Mouse (Mus musculus): ENCODE measurements around the gene Olfr773. TPM values are rescaled to one million over a fixed set of nuclear protein-coding genes. Genes with fewer than 3 reads are reported as not detected.
"Not testable (repeated sequence)": the region's sequence is repeated elsewhere in the genome, so short reads cannot be mapped to it uniquely, and the experiment has no call there.

The Olfr773 gene
- polyA plus RNA-seq (2014; fragmentation: Nextera tagmentation; extraction: Ambion mirVana): not detected in 2 replicates

- not testable (repeated sequence) for H3K36me3 ChIP-seq (ENCODE audit: control insufficient read depth, insufficient read depth, low read length); H3K9ac ChIP-seq (replicated peaks; ENCODE audit: low read length); H3K4me2 ChIP-seq (ENCODE audit: low read length); H3K27ac ChIP-seq (replicated peaks; ENCODE audit: low read depth, low read length); H3K4me3 ChIP-seq (replicated peaks; ENCODE audit: low read depth, low read length); DNase-seq; ATAC-seq (ENCODE audit: low FRiP score, low TSS enrichment); H3K9me3 ChIP-seq (ENCODE audit: control insufficient read depth, low read length); H3K4me1 ChIP-seq (ENCODE audit: control insufficient read depth, insufficient read depth, low read length); H3K27me3 ChIP-seq (ENCODE audit: control insufficient read depth, insufficient read depth, low read length)
Measured at GRCm38 (mm10) chr10:129187319-129187718, at the start of gene Olfr773. Gene Olfr773 (minus strand): TSS chr10:129187419.

GRCm38 (mm10) chr10:129235904-129236303 lies 48.7 kb upstream of the Olfr773 start, which contains the start of gene Olfr774:
Gene Olfr774 (plus strand): TSS chr10:129236204.
- Histone ChIP-seq H3K9ac (replicated peaks; ENCODE audit: low read length) (no peak within 1 kb of the TSS), H3K36me3 (ENCODE audit: control insufficient read depth, insufficient read depth, low read length) (no peaks in the 10 kb centered on the region), H3K27me3 (ENCODE audit: control insufficient read depth, insufficient read depth, low read length) (no peaks in the 10 kb centered on the region), H3K4me1 (ENCODE audit: control insufficient read depth, insufficient read depth, low read length) (no peaks in the 10 kb centered on the region), H3K27ac (replicated peaks; ENCODE audit: low read depth, low read length) (no peak within 1 kb of the TSS), H3K9me3 (ENCODE audit: control insufficient read depth, low read length) (no peaks in the 10 kb centered on the region), H3K4me3 (replicated peaks; ENCODE audit: low read depth, low read length) (no peak within 1 kb of the TSS), H3K4me2 (ENCODE audit: low read length) (no peak within 1 kb of the TSS)
- no peak for ATAC-seq (ENCODE audit: low FRiP score, low TSS enrichment)
- no peak for DNase-seq
- 75% methylated on average over 2 of the region's 2 CpGs for WGBS

GRCm38 (mm10) chr10:129230737-129231136 lies 43.5 kb upstream of the Olfr773 start:
- H3K9me3 ChIP-seq (ENCODE audit: control insufficient read depth, low read length): no peaks in the 10 kb centered on the region
- H3K27ac ChIP-seq (replicated peaks; ENCODE audit: low read depth, low read length): no peak overlapping the region
- ATAC-seq (ENCODE audit: low FRiP score, low TSS enrichment): no peak
- no peaks in the 10 kb centered on the region for H3K4me1 ChIP-seq (ENCODE audit: control insufficient read depth, insufficient read depth, low read length)
- no peak for DNase-seq
- no peak overlapping the region for H3K4me2 ChIP-seq (ENCODE audit: low read length)
- no peak overlapping the region for H3K4me3 ChIP-seq (replicated peaks; ENCODE audit: low read depth, low read length)
- 82% methylated on average over 1 of the region's 1 CpGs for WGBS
- no peak overlapping the region for H3K9ac ChIP-seq (replicated peaks; ENCODE audit: low read length)
- H3K36me3 ChIP-seq (ENCODE audit: control insufficient read depth, insufficient read depth, low read length): no peaks in the 10 kb centered on the region
- no peaks in the 10 kb centered on the region for H3K27me3 ChIP-seq (ENCODE audit: control insufficient read depth, insufficient read depth, low read length)

GRCm38 (mm10) chr10:129177821-129178220 lies 9.4 kb downstream of the Olfr773 start, which contains the start of gene Olfr772:
Gene Olfr772 (minus strand): TSS chr10:129177921.
- H3K4me2 ChIP-seq (ENCODE audit: low read length); H3K4me3 ChIP-seq (replicated peaks; ENCODE audit: low read depth, low read length); H3K27me3 ChIP-seq (ENCODE audit: control insufficient read depth, insufficient read depth, low read length); H3K27ac ChIP-seq (replicated peaks; ENCODE audit: low read depth, low read length); H3K4me1 ChIP-seq (ENCODE audit: control insufficient read depth, insufficient read depth, low read length); H3K36me3 ChIP-seq (ENCODE audit: control insufficient read depth, insufficient read depth, low read length); DNase-seq; H3K9ac ChIP-seq (replicated peaks; ENCODE audit: low read length); H3K9me3 ChIP-seq (ENCODE audit: control insufficient read depth, low read length); ATAC-seq (ENCODE audit: low FRiP score, low TSS enrichment): not testable (repeated sequence)
- 94% methylated on average over 3 of the region's 4 CpGs for WGBS

GRCm38 (mm10) chr10:129164651-129165050 lies 22.6 kb downstream of the Olfr773 start, which contains the start of gene Olfr771:
Gene Olfr771 (minus strand): TSS chr10:129164751.
- Histone ChIP-seq H3K9me3 (ENCODE audit: control insufficient read depth, low read length) (no peaks in the 10 kb centered on the region), H3K4me2 (ENCODE audit: low read length) (no peak within 1 kb of the TSS), H3K27ac (replicated peaks; ENCODE audit: low read depth, low read length) (no peak within 1 kb of the TSS), H3K4me1 (ENCODE audit: control insufficient read depth, insufficient read depth, low read length) (no peaks in the 10 kb centered on the region), H3K9ac (replicated peaks; ENCODE audit: low read length) (no peak within 1 kb of the TSS), H3K36me3 (ENCODE audit: control insufficient read depth, insufficient read depth, low read length) (no peaks in the 10 kb centered on the region), H3K4me3 (replicated peaks; ENCODE audit: low read depth, low read length) (no peak within 1 kb of the TSS), H3K27me3 (ENCODE audit: control insufficient read depth, insufficient read depth, low read length) (no peaks in the 10 kb centered on the region)
- 89% methylated on average over 1 of the region's 1 CpGs for WGBS
- ATAC-seq (ENCODE audit: low FRiP score, low TSS enrichment) (no peak), DNase-seq (no peak)

- Histone ChIP-seq H3K36me3 (ENCODE audit: control insufficient read depth, insufficient read depth, low read length) (no peaks in the 10 kb centered on the region), H3K4me3 (replicated peaks; ENCODE audit: low read depth, low read length) (no peak within 1 kb of the TSS), H3K9ac (replicated peaks; ENCODE audit: low read length) (no peak within 1 kb of the TSS), H3K4me1 (ENCODE audit: control insufficient read depth, insufficient read depth, low read length) (no peaks in the 10 kb centered on the region), H3K4me2 (ENCODE audit: low read length) (no peak within 1 kb of the TSS), H3K9me3 (ENCODE audit: control insufficient read depth, low read length) (no peaks in the 10 kb centered on the region), H3K27ac (replicated peaks; ENCODE audit: low read depth, low read length) (no peak within 1 kb of the TSS), H3K27me3 (ENCODE audit: control insufficient read depth, insufficient read depth, low read length) (no peaks in the 10 kb centered on the region)
- 88% methylated on average over 2 of the region's 2 CpGs for WGBS
- ATAC-seq (ENCODE audit: low FRiP score, low TSS enrichment) (no peak), DNase-seq (no peak)
Measured at GRCm38 (mm10) chr10:129138898-129139297, 48.3 kb downstream of the Olfr773 start, which contains the start of gene Olfr770. Gene Olfr770 (minus strand): TSS chr10:129138998.

Other genes with a start within 250 kb of the Olfr773 start
- not detected in 2 replicates for gene Mettl7b, start 226.4 kb downstream of the Olfr773 start, polyA plus RNA-seq (2014; fragmentation: Nextera tagmentation; extraction: Ambion mirVana)
- not detected in 2 replicates for gene Olfr9, start 198.0 kb downstream of the Olfr773 start, polyA plus RNA-seq (2014; fragmentation: Nextera tagmentation; extraction: Ambion mirVana)
- gene Olfr763, start 176.6 kb downstream of the Olfr773 start, polyA plus RNA-seq (2014; fragmentation: Nextera tagmentation; extraction: Ambion mirVana): not detected in 2 replicates
- not detected in 2 replicates for gene Olfr764-ps1, start 147.5 kb downstream of the Olfr773 start, polyA plus RNA-seq (2014; fragmentation: Nextera tagmentation; extraction: Ambion mirVana)
- gene Olfr765, start 137.4 kb downstream of the Olfr773 start, polyA plus RNA-seq (2014; fragmentation: Nextera tagmentation; extraction: Ambion mirVana): not detected in 2 replicates
- not detected in 2 replicates for gene Olfr766-ps1, start 118.4 kb downstream of the Olfr773 start, polyA plus RNA-seq (2014; fragmentation: Nextera tagmentation; extraction: Ambion mirVana)
- not detected in 2 replicates for gene Olfr767, start 104.5 kb downstream of the Olfr773 start, polyA plus RNA-seq (2014; fragmentation: Nextera tagmentation; extraction: Ambion mirVana)
- gene Olfr768, start 88.0 kb downstream of the Olfr773 start, polyA plus RNA-seq (2014; fragmentation: Nextera tagmentation; extraction: Ambion mirVana): not detected in 2 replicates
- gene Olfr769, start 69.6 kb downstream of the Olfr773 start, polyA plus RNA-seq (2014; fragmentation: Nextera tagmentation; extraction: Ambion mirVana): not detected in 2 replicates
- not detected in 2 replicates for gene Olfr770, start 48.4 kb downstream of the Olfr773 start, polyA plus RNA-seq (2014; fragmentation: Nextera tagmentation; extraction: Ambion mirVana)
- gene Olfr771, start 22.7 kb downstream of the Olfr773 start, polyA plus RNA-seq (2014; fragmentation: Nextera tagmentation; extraction: Ambion mirVana): not detected in 2 replicates
- gene Olfr772, start 9.5 kb downstream of the Olfr773 start, polyA plus RNA-seq (2014; fragmentation: Nextera tagmentation; extraction: Ambion mirVana): not detected in 2 replicates
- gene Olfr774, start 48.8 kb upstream of the Olfr773 start, polyA plus RNA-seq (2014; fragmentation: Nextera tagmentation; extraction: Ambion mirVana): not detected in 2 replicates
- not detected in 2 replicates for gene Olfr775, start 61.0 kb upstream of the Olfr773 start, polyA plus RNA-seq (2014; fragmentation: Nextera tagmentation; extraction: Ambion mirVana)
- gene Olfr776, start 71.7 kb upstream of the Olfr773 start, polyA plus RNA-seq (2014; fragmentation: Nextera tagmentation; extraction: Ambion mirVana): not detected in 2 replicates
- not detected in 2 replicates for gene Olfr777, start 84.1 kb upstream of the Olfr773 start, polyA plus RNA-seq (2014; fragmentation: Nextera tagmentation; extraction: Ambion mirVana)
- gene Olfr780, start 130.7 kb upstream of the Olfr773 start, polyA plus RNA-seq (2014; fragmentation: Nextera tagmentation; extraction: Ambion mirVana): not detected in 2 replicates
- gene Olfr781, start 141.4 kb upstream of the Olfr773 start, polyA plus RNA-seq (2014; fragmentation: Nextera tagmentation; extraction: Ambion mirVana): not detected in 2 replicates
- not detected in 2 replicates for gene Olfr782, start 161.4 kb upstream of the Olfr773 start, polyA plus RNA-seq (2014; fragmentation: Nextera tagmentation; extraction: Ambion mirVana)
- 0.13 and 0.14 TPM in 2 replicates for gene Olfr784, start 196.7 kb upstream of the Olfr773 start, polyA plus RNA-seq (2014; fragmentation: Nextera tagmentation; extraction: Ambion mirVana)
- not detected in 2 replicates for gene Olfr785, start 218.0 kb upstream of the Olfr773 start, polyA plus RNA-seq (2014; fragmentation: Nextera tagmentation; extraction: Ambion mirVana)
- not detected in 2 replicates for gene Olfr786, start 239.9 kb upstream of the Olfr773 start, polyA plus RNA-seq (2014; fragmentation: Nextera tagmentation; extraction: Ambion mirVana)